Mouse (Mus musculus) heart, postnatal 14 days (tissue): ENCODE data around the gene Kcnj13. TPM values are rescaled to one million over a fixed set of nuclear protein-coding genes. Genes with fewer than 3 reads are reported as not detected.
A peak's percentile ranks its signal among the peaks of the same experiment; 100 is the strongest.

ENCODE experiments used
- DNase-seq, 2 experiments: peaks; one replicate each; pipeline ENCODE4 v3.0.0; 2021 to 2022
- intact Hi-C: fragments of 180-260 bp; cut with DNase I; formaldehyde crosslinking; loops from one replicate; pipeline ENCODE4 v1.15.1; 2025
- long read RNA-seq, 2 experiments: library from polyadenylated mRNA; stranded (forward); transcript quantifications; one replicate each; pipeline ENCODE4 v2.0.0; 2021
- total RNA-seq, 2 experiments: library from RNA; stranded (reverse); gene quantifications; 2 replicates each; pipeline ENCODE4 v1.2.3; 2021

Kcnj13 gene
- not detected for total RNA-seq
- long read RNA-seq, experiment 1, result 0 reads
- long read RNA-seq, experiment 2, result 0 reads

GRCm38 (mm10) chr1:87394594-87394993, at the start of gene Kcnj13:
Gene Kcnj13 (minus strand): TSS chr1:87394729.
- intact Hi-C loops, result no loop called here
- DNase-seq, result no peak

GRCm38 (mm10) chr1:87436583-87436982, 42.1 kb upstream of the Kcnj13 start:
- no peak for DNase-seq
- intact Hi-C loops, result no loop called here

- intact Hi-C loops, result no loop called here
- DNase-seq, result no peak
These were observed 40.6 kb upstream of the Kcnj13 start for GRCm38 (mm10) chr1:87435125-87435524.

GRCm38 (mm10) chr1:87418733-87419132, 24.2 kb upstream of the Kcnj13 start:
- intact Hi-C loops, result loop anchor here (5.0 kb wide), 1 partner anchor 171 kb away; no protein-coding TSS in a partner anchor
- DNase-seq, result peak in 1 of 2 experiments; percentile 9

GRCm38 (mm10) chr1:87409380-87409779, 14.9 kb upstream of the Kcnj13 start:
- intact Hi-C loops, result no loop called here

GRCm38 (mm10) chr1:87406012-87406411, 11.5 kb upstream of the Kcnj13 start:
- DNase-seq, result no peak
- intact Hi-C loops, result no loop called here

More at GRCm38 (mm10) chr1:87409380-87409779, 14.9 kb upstream of the Kcnj13 start:
- DNase-seq, result no peak

GRCm38 (mm10) chr1:87404710-87405109, 10.2 kb upstream of the Kcnj13 start:
- DNase-seq, result no peak
- intact Hi-C loops, result no loop called here

- intact Hi-C loops, result no loop called here
- DNase-seq, result no peak
These were observed 2.5 kb upstream of the Kcnj13 start for GRCm38 (mm10) chr1:87396923-87397586.

- intact Hi-C loops, result no loop called here
- no peak for DNase-seq
These were observed 909 bp downstream of the Kcnj13 start for GRCm38 (mm10) chr1:87393444-87394195.

- intact Hi-C loops, result no loop called here
- no peak for DNase-seq
These were observed 8.0 kb downstream of the Kcnj13 start for GRCm38 (mm10) chr1:87386436-87387092.

- no peak for DNase-seq
- intact Hi-C loops, result no loop called here
These were observed 13.4 kb downstream of the Kcnj13 start for GRCm38 (mm10) chr1:87381152-87381551.

GRCm38 (mm10) chr1:87379919-87380318, 14.6 kb downstream of the Kcnj13 start:
- intact Hi-C loops, result no loop called here
- no peak for DNase-seq

GRCm38 (mm10) chr1:87378024-87378560, 16.4 kb downstream of the Kcnj13 start:
- DNase-seq, result no peak
- intact Hi-C loops, result no loop called here

- intact Hi-C loops, result loop anchor here (5.0 kb wide), 1 partner anchor 113 kb away; no protein-coding TSS in a partner anchor
- DNase-seq, result no peak
These were observed 34.3 kb downstream of the Kcnj13 start for GRCm38 (mm10) chr1:87360276-87360675.

GRCm38 (mm10) chr1:87350576-87350975, 44.0 kb downstream of the Kcnj13 start:
- intact Hi-C loops, result no loop called here
- no peak for DNase-seq

Other genes starting within 250 kb of the Kcnj13 start
- not detected for gene Ecel1, start 238.2 kb downstream of the Kcnj13 start, total RNA-seq
- not detected for gene Prss56, start 211.4 kb downstream of the Kcnj13 start, total RNA-seq
- not detected for gene Chrnd, start 204.1 kb downstream of the Kcnj13 start, total RNA-seq
- not detected for gene Chrng, start 190.1 kb downstream of the Kcnj13 start, total RNA-seq
- 10 to 100 TPM; 53.8 to 57.2 TPM for gene Eif4e2, start 180.8 kb downstream of the Kcnj13 start, total RNA-seq
- gene Efhd1, start 130.4 kb downstream of the Kcnj13 start, total RNA-seq, result 1 to 10 TPM; 4.2 to 4.6 TPM
- 10 to 100 TPM; 48.0 to 49.4 TPM for gene Gigyf2, start 67.7 kb downstream of the Kcnj13 start, total RNA-seq
- gene Snorc, start 75.5 kb upstream of the Kcnj13 start, total RNA-seq, result not detected
- gene Neu2, start 115.2 kb upstream of the Kcnj13 start, total RNA-seq, result not detected
- gene Ngef, start 179.1 kb upstream of the Kcnj13 start, total RNA-seq, result under 1 TPM; 0.49 to 0.57 TPM
- 10 to 100 TPM; 16.4 to 18.1 TPM for gene Inpp5d, start 225.6 kb upstream of the Kcnj13 start, total RNA-seq